Mouse (Mus musculus) CH12F3 (cell line): ENCODE measurements around the gene Hdac11.
"Not testable (repeated sequence)": the region's sequence is repeated elsewhere in the genome, so short reads cannot be mapped to it uniquely, and the experiment has no call there.

Source experiments
- in situ Hi-C: fragments of 300-500 bp; cut with MboI; formaldehyde crosslinking; loops from 2 replicates; pipeline ENCODE4 v1.14.3; 2020; ENCODE audit warnings: low sequenced_read_pairs

The Hdac11 gene

DNA sequence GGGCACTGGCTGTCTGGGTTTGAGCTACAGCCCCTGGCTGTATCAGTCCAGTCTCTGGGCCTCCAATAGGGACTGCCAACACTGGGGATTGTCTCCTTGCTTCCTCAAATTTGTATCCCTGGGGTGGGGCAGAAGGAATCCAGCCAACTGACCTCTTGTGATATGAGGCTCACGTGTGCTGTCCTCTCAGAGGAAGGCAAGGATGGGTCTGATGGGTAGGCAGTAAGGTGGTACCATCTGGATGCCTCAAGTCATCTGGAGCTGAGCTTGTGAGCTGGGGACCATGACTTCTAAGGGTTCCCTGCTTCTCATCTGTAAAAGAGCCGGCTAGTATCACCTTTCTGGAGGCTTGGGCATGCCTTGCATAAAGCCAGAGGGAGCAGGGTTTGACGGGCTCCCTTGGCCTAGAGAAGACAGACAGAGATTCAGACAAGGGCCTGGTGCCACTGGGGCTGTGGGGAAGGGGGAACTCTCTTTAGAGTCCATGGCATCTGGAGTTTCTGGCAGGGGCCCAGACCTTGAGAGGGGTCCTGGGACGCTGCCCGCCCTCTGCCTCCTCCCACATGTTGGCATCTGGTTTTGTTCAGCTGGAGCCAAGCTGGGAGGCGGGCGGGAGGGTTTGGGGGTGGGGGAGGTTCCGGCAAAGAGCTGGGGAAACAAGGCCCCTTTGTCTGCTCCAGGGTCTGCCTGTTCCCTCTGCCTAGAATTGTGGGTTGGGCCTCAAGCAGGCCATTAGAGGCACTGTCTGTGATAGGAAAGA is 44.1 kb downstream of the Hdac11 start:
- in situ Hi-C loops, result no loop called here

DNA sequence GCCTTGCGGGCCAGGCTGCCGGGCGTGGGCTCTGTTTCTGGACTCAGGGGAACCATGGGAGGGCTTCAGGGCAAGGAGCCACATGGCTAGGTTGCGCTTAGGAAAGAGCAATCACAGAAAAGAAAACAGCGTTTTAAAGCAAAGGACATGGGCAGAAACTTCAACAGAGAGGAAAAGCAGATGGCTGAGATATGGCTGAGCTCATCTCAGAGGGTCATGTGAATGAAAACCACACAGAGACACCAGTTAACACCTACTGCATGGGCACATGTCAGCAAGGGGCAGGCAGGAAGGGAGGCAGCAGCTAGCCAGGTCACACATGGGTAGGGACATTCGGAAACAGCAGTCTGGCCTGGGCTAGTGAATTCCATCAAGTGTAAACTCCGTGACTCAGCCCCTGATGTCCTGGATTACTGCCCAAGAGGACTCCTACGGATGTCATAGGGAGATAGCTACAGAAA is 45.4 kb downstream of the Hdac11 start:
- in situ Hi-C loops, result no loop called here

DNA sequence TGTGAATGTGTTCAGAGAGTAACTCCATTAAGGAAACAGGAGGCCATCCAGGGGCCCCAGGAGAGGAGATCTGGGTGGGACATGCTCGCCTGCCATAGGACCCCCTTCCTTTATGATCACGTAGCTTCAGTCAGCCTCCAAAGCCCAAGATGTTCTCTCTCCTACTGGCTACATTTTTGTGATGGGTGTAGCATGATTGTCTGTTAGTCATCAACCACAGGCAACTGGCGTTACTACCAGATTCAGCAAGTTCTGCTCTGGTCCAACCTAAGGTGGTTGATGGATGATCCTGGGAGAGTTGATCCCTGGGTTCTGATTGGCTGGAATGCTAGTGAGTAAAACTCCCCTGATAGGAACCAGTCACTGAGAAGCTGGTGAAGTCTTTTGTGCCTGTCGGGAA is 46.1 kb downstream of the Hdac11 start:
- in situ Hi-C loops, result no loop called here

DNA sequence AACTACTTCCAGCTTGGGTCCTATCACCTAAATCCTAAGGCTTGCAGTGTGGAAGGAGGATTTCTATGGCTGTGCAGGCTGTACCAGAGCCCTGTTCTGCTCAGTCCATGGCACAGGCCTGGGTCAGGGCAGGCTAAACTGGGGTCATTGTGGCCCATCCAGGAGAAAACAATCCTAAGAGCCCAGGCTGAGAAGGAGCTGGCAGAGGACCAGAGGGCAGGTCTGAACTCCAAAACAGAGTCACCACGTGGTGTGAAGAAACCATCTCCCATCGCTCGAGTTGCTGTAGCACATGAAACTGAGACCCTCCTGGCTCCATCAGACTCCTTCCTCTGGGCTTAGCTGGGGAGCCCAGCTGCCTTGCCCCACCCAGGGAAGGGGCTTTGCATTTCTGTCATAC is 48.9 kb downstream of the Hdac11 start:
- in situ Hi-C loops, result no loop called here

DNA sequence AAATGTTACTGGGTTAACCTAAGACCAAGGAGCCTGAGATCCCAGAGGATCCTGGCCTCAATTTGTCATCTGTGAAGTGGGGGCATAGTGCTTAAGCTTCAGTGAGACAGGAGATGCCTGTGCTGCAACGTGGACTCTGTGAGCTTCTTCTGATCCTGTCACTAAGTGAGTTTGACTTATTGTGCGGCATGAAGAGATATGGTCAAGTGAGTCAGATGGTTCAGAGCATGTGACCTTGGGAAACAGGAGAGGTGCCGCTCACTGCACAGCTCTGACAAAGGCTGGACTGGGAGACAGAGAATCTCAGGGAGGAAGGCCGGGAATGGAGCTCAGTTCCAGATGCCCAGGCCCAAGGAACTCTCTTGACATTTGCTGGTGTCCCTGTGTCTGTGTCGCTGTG is 49.3 kb downstream of the Hdac11 start:
- in situ Hi-C loops, result no loop called here

DNA sequence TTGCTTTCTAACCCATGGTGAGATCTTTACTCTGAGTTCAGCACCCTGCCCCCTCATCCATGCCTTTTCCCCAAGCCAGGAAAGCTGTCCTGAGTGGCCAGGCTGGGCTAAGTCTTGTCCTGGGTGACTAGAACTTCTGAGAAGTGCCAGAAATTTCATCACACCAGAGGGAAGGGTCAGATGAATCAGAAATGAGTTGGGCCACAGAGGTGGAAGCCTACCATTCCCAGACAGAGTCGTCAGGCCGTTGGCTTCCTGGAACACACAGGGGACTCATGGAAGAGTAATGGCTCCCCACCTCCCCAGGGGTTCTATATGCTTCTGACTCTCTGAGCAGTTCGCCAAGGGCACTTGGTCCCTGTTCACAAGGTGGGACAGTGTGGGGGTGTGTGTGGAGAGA is 51.0 kb downstream of the Hdac11 start:
- in situ Hi-C loops, result no loop called here

DNA sequence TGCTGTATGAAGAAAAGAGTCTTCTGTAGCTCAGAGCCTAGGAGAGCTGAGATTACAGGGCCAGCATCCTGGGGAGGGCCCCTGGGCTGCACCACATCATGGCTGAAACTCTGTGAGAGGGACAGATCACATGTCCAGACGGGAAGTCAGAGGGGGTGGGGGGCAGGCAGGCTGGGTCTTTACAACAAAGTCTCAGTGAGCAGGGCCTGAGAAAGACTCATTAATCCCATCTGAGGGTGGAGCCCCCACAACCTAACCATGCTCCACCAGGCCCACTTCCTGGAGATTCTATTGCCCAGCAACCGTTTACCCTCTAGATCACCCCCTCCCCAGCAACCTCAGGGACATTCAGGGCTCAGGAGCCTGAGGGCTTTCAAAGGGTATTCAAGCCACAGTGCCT is 53.3 kb downstream of the Hdac11 start:
- in situ Hi-C loops, result no loop called here

DNA sequence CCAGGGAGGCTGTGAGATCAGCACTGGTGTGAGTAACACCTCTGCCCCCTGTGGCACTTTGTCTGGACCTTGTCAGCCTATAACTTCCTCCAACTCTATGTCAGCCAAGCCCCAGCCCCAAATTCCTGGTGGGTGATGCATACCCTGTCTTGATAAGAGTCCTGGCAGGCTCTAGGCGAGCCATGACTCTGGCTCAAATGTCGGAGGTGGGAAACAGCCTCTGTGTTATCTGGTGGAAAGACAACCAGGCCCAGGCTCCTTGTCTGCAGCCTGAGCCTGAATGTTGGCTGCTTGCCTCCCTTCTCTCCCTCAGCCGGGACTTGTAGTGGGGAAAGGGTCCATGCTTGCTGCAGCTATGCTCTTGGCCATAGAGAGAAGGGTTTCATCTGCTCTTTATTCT is 54.4 kb downstream of the Hdac11 start:
- in situ Hi-C loops, result no loop called here

DNA sequence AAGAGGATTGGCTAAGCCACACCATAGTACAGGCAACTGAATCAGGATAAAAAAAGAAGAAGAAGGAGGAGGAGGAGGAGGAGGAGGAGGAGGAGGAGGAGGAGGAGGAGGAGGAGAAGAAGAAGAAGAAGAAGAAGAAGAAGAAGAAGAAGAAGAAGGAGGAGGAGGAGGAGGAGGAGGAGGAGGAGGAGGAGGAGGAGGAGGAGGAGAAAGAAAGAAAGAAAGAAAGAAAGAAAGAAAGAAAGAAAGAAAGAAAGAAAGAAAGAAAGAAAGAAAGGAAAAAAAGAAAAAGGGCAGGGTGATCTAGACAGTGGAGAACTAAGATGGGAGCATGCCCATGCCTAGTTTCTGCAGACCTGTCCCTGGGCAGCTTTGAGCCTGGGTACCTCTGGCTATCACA is 55.7 kb downstream of the Hdac11 start, which contains the start of gene Fbln2:
Gene Fbln2 (plus strand): TSS at position 301 of the 400 bp plus-strand sequence.
- in situ Hi-C loops, result not testable (repeated sequence)

DNA sequence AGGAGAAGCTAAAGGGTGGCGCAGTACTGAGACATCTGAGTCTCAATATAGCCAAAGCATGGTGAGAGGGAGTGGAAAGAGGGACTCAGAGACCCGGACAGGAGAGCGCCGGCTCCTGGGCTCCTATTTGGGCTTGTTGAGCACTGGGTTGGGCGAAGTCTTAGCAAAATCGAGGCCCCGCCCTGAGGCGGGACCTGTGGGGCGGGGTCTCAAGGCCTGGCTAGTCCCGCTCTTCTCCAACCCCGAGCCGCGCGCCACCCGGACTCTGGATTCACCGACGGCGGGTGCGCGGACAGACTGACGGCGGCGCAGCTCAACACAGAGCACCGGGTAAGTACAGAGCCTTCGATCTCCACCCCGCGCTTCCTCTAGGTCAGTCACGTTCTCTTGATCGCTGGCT is 56.1 kb downstream of the Hdac11 start:
- in situ Hi-C loops, result no loop called here

DNA sequence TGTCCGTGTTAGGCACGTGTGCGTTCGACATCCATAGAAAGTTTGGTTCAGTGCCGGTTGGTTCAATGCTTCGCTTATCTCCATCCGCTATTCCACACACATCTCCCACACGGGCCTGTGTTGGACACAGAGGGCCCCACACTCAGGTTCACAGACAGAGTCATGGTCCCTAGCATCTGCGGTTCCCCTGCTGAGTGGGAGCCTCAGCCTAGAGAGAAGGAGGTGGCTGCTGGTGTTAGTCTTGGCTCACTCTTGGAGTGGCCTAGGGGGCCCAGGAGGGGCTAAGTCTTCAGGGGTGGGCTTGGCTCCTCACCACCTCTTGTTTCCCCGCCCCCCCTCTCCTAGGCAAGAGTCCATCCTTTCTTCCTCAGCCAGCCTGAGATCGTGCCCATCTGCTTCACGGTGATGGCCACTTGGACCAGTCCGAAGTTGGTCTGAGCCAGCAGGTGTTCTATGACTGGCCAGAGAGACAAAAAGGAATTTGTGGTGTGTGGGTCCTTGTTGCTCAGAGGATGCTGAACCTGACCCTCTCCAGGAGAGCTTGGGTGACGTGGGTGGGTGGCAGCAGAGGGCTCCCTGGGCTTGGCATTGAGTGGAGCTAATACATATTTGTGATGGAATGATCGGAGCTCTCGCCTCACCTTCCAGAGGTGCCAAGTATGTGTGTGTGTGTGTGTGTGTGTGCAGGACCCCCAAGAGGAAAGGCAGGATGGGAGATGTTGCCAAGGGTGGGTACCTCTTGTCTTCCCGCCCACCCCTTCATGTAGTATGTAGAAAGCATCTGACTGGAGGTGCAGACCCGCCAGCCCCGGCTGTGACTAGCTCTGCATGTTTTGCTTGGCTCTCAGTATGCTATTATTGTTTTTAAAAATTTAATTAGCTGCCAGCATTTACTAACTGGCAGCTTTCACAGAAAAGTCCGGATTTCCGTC is 57.1 kb downstream of the Hdac11 start:
- in situ Hi-C loops, result no loop called here

DNA sequence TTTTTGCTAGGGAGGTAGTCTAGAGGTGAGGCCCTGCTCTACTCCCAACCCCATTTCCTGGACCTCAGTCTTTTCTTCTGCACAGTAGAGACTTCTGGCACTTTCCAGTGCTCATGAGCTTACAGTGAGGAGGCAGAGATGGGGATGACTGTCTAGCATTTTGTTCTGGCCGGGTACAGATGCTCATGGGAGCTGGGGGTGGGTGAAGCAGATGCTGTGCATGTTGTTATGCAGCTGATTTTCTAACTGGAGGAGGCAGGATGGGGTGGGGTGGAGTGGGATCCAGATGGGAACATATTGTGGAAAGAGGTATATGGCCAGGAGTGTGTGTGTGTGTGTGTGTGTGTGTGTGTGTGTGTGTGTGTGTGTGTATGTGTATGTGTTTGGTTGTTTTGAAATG is 59.0 kb downstream of the Hdac11 start:
- in situ Hi-C loops, result no loop called here

DNA sequence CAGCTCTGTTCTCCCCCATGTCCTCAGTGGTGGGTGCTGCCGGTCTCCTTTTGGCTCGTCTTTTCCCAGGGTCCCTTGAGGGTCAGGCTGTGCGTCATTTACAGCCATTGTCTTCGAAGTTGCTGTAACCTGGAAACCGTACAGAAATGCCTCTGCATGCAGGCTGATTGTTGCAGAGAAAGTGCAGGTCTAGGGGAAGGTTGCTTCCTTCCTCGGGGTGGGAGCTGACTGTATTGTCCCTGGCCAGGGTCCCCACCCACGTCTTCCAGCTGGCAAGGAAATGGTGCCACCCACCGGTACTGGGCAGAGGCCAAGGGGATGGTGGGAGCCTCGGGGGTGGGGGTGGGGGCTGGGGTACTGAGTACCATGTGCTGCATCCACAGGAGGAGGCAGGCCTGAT is 62.0 kb downstream of the Hdac11 start:
- in situ Hi-C loops, result no loop called here

DNA sequence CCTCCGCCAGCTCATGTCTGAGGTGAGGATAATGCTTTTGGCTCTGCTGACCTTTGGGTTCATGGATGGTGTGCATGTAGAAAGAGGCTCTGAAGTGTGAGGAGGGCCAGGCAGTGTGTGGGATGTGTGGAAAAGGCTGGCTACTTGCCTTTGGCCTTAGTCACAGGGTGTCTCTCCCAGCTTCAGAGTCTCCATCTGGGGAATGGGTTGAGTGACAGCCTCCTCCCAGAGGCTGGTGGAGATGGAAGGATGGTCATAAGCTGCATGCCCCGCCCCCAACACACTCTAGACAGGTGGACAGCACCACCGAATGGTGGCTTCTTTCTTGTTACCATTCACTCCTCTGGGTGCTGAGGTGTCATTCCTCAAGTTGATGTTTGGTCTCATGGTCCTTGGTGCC is 62.4 kb downstream of the Hdac11 start:
- in situ Hi-C loops, result no loop called here

DNA sequence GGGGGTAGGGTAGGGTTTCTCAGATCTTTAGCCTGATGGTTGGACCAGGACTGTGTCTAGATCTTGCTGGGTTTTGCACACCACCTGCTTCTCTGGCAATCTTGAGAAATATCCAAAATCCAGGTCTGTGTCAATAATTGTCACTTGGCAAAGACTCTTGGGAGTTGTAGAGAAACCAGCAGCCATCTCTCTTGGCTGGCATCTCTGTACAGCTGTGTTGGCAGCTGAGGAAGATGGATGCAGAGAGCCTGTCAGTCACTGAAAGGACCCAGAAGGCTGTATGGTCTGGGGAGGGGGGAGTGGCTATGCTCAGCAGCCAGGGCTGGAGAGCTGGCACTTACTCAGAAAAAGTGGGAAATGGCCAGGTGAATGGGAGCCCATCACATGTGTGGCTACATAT is 63.6 kb downstream of the Hdac11 start:
- in situ Hi-C loops, result no loop called here

DNA sequence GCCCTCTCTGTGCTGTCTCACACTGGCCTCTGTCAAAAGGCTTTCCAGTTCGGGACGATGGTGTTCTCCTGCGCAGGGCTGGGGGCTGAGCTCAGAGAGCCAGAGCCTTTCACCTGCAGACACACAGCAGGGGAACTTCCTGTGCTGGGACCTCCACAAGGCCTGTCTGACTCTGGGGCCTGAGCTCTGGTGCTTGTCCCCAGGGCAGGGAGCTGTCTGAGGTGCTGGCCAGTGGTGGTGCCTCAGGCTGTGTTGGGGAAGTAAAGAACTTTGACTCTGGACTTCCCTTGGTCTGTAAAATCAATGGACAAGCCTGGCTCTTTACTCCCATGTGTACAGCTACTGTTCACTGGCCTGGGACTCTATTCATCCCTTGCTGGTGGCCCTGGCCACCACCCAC is 64.6 kb downstream of the Hdac11 start:
- in situ Hi-C loops, result no loop called here

DNA sequence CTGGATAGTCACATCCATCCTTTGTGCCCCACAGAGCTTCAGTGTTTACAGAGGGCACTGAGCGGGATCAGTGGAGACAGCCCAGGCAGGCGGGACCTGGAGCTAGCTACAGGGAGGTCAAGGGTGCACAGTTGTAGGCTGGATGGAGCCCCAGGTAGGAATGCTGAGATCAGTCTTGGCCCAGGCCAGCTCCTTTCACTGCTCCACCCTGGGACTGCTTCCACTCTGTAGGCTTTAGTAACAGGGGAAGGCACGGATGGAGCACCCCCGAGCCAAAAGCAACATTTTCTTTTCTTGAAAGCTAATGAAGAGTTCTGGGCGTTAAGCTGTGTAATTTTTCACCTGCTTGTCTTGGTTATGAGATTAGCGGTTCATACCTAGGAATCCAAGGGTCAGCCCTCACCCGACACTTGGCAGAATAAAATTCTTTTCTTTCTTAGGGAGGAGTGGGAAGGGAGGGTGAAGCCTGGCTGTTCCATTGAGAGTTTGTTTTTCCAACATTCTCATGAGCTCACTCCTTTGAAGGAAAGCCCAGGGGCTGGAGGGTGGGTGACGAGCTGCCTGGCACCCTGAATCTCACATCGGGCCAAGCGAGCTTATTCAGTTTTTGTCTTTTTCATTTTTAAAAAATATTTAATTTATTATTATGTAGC is 66.4 kb downstream of the Hdac11 start:
- in situ Hi-C loops, result no loop called here
